Mouse (Mus musculus): ENCODE measurements around the gene Hck. TPM values are rescaled to one million over a fixed set of nuclear protein-coding genes. Genes with fewer than 3 reads are reported as not detected.
A peak's percentile ranks its signal among the peaks of the same experiment; 100 is the strongest.

Hck gene
- polyA plus RNA-seq, 1 experiment: 78.9 TPM

DNA sequence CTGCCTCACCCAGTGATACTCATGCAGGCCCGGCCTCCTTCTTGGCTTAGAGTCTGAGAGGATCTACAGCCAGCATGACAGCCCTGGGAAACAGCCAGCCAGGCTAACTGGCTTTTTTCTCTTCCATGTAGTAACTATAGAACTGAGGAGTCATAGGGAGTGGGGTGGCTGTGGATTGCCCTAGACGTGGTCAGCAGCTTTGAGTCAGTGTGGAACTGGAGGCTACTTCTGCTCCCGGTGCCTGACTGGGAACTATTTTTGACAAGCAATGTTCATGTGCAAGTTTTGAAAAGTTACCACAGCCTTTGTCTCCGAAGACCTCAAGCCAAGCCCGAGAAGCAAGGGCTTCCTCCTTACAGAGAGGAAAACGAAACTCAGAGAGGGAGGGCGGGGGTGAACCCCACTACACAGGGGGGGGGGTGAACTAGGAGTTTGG lies 8.8 kb downstream of the Hck start:
- 6% methylated on average over 7 of the region's 7 CpGs for WGBS
- H3K27me3 ChIP-seq (ENCODE audit: control insufficient read depth, insufficient read depth, low read length): no peaks in the 10 kb centered on the region
- H3K4me1 ChIP-seq (ENCODE audit: control insufficient read depth, insufficient read depth, insufficient read length): peaks cover 35% of the 10 kb centered on the region
- H3K36me3 ChIP-seq (ENCODE audit: control insufficient read depth, insufficient read depth, low read length): 0 out of 2 replicates have a peak, but pooled peaks cover 2% of the 10 kb centered on the region
- H3K4me3 ChIP-seq (ENCODE audit: extremely low read depth, insufficient read depth, insufficient read length): no peak overlapping the region
- TF ChIP-seq CTCF (IDR thresholded peaks at IDR 0.05; ENCODE audit: extremely low read depth, insufficient read depth, insufficient read length, insufficient replicate concordance) (no peak), POLR2A (IDR thresholded peaks at IDR 0.05; ENCODE audit: low read depth, low read length) (no peak)
- DNase-seq (ENCODE audit: low read depth in 1 of 2, low spot score in 2 of 2): peak in 1 of 2 experiments; percentile 62
- H3K27ac ChIP-seq (ENCODE audit: insufficient read depth, low read length): peak overlapping the region; percentile 88

DNA sequence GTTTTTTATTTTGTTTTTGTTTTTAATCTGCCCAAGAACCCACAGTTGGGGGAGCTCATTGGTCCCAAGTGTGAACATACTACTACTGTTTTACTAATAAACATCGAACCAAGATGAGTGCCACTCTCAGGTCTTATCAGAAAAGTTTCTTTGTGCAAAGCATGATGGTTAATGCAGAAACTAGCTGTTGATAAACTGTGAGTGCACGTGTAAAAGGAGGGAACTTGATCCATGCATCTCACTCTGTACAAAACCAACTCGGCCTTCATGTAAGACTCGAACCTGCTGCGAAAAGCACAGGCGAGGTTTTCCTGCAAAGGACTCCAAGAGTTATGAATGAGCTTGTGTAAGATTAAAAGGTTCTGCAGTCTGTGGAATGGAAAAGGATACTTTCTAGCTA lies 11.2 kb downstream of the Hck start:
- TF ChIP-seq CTCF (IDR thresholded peaks at IDR 0.05; ENCODE audit: extremely low read depth, insufficient read depth, insufficient read length, insufficient replicate concordance): no peak
- TF ChIP-seq POLR2A (IDR thresholded peaks at IDR 0.05; ENCODE audit: low read depth, low read length): no peak
- peaks cover 5% of the 10 kb centered on the region for H3K36me3 ChIP-seq (ENCODE audit: control insufficient read depth, insufficient read depth, low read length)
- H3K4me3 ChIP-seq (ENCODE audit: extremely low read depth, insufficient read depth, insufficient read length): no peak overlapping the region
- H3K27ac ChIP-seq (ENCODE audit: insufficient read depth, low read length): no peak overlapping the region
- H3K27me3 ChIP-seq (ENCODE audit: control insufficient read depth, insufficient read depth, low read length): no peaks in the 10 kb centered on the region
- WGBS: 84% methylated on average over 6 of the region's 6 CpGs
- no peak for DNase-seq (ENCODE audit: low read depth in 1 of 2, low spot score in 2 of 2)
- H3K4me1 ChIP-seq (ENCODE audit: control insufficient read depth, insufficient read depth, insufficient read length): peaks cover 44% of the 10 kb centered on the region

DNA sequence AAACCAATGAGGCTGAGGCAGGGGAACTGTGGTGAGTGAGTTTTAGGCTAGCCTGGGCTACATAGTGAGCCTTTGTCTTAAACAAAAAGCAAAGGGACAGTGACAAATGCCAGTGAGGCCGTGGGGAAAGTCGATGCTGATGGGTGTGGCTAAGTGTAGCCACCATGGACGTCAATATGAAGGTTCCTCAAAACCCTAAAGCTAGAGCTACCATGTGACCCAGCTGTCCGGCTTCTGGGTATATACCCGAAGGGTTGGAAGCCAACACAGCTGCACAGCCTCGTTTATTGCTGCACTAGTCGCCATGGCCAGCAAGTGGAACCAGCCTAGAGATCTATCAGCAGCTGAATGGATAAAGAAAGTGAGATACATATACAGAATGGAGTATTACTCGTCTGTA lies 11.9 kb downstream of the Hck start:
- 29% methylated on average over 8 of the region's 8 CpGs for WGBS
- no peak overlapping the region for H3K4me3 ChIP-seq (ENCODE audit: extremely low read depth, insufficient read depth, insufficient read length)
- TF ChIP-seq CTCF (IDR thresholded peaks at IDR 0.05; ENCODE audit: extremely low read depth, insufficient read depth, insufficient read length, insufficient replicate concordance): no peak
- peaks cover 42% of the 10 kb centered on the region for H3K4me1 ChIP-seq (ENCODE audit: control insufficient read depth, insufficient read depth, insufficient read length)
- H3K27ac ChIP-seq (ENCODE audit: insufficient read depth, low read length): peak overlapping the region; percentile 82
- no peaks in the 10 kb centered on the region for H3K27me3 ChIP-seq (ENCODE audit: control insufficient read depth, insufficient read depth, low read length)
- H3K36me3 ChIP-seq (ENCODE audit: control insufficient read depth, insufficient read depth, low read length): peaks cover 9% of the 10 kb centered on the region
- peak; percentile 41 to 56 for DNase-seq (ENCODE audit: low read depth in 1 of 2, low spot score in 2 of 2)

DNA sequence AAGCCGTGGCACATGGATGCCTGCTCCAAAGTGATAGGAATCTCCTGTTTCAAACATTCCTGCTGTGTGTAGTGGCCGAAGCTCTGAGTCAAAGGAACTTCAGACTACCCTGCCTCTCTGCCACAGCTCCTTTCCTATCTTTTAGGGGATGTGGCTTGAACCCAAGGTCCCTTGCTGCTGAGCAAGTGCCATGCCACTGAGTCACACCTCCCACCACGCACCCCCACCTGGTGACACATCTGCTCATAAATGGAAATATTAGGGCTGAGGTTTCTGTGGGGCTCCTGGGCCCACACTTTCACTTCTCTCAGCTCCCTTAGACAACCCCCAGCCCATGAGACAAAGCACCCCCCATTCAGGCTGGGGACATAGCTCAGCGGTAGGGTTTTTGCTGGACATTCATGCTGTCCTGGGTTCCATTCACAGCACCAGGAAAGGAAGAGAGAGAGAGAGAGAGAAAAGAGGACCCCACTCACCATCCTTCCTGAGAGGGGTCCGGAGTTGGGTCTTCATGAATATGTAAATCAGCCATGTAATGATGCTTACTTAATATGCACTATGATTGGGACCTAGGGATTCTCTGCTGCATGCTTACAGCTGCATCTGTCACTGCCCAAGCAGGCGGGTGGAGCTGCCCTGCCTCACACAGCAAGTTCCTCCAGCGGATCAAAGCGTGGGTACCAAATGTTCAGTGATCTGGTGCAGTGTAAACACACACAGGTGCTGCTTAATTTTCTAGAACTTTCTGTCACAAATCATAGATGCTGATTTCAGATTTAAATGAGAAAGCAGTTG lies 13.8 kb downstream of the Hck start:
- Histone ChIP-seq H3K4me3 (ENCODE audit: extremely low read depth, insufficient read depth, insufficient read length) (no peak overlapping the region), H3K4me1 (ENCODE audit: control insufficient read depth, insufficient read depth, insufficient read length) (peaks cover 35% of the 10 kb centered on the region; the same call in 1 of the 2 replicates), H3K36me3 (ENCODE audit: control insufficient read depth, insufficient read depth, low read length) (peaks cover 13% of the 10 kb centered on the region), H3K27me3 (ENCODE audit: control insufficient read depth, insufficient read depth, low read length) (no peaks in the 10 kb centered on the region), H3K27ac (ENCODE audit: insufficient read depth, low read length) (peak overlapping the region; percentile 78)
- TF ChIP-seq POLR2A (IDR thresholded peaks at IDR 0.05; ENCODE audit: low read depth, low read length) (no peak; the same call in 1 of the 2 replicates), CTCF (IDR thresholded peaks at IDR 0.05; ENCODE audit: extremely low read depth, insufficient read depth, insufficient read length, insufficient replicate concordance) (no peak)
- DNase-seq (ENCODE audit: low read depth in 1 of 2, low spot score in 2 of 2): peak; percentile 30 to 71
- 37% methylated on average over 8 of the region's 8 CpGs for WGBS

DNA sequence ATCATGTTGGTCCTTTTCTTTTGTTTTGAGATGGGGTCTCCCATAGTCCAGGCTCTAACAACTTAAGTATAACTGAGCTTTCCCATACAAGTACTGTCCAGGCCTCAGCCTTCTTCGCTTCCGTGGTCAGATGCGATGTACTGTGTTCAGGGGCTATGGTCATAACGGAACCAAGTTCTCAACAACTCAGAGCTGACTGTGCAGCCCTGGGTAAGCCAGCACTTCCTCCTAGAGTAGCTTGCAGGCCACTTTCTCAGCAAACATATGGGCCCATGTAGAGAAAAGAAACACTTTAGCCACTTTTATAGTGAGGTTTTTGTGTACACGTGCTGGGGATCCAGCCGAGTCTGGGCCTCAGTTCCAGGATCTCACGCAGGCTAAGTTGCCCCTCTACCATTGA lies 14.4 kb downstream of the Hck start:
- Histone ChIP-seq H3K4me3 (ENCODE audit: extremely low read depth, insufficient read depth, insufficient read length) (no peak overlapping the region), H3K27ac (ENCODE audit: insufficient read depth, low read length) (peak overlapping the region; percentile 78), H3K27me3 (ENCODE audit: control insufficient read depth, insufficient read depth, low read length) (no peaks in the 10 kb centered on the region), H3K4me1 (ENCODE audit: control insufficient read depth, insufficient read depth, insufficient read length) (peaks cover 34% of the 10 kb centered on the region; the same call in 1 of the 2 replicates), H3K36me3 (ENCODE audit: control insufficient read depth, insufficient read depth, low read length) (peaks cover 13% of the 10 kb centered on the region)
- DNase-seq (ENCODE audit: low read depth in 1 of 2, low spot score in 2 of 2): no peak
- WGBS: 49% methylated on average over 7 of the region's 7 CpGs
- TF ChIP-seq POLR2A (IDR thresholded peaks at IDR 0.05; ENCODE audit: low read depth, low read length): no peak

DNA sequence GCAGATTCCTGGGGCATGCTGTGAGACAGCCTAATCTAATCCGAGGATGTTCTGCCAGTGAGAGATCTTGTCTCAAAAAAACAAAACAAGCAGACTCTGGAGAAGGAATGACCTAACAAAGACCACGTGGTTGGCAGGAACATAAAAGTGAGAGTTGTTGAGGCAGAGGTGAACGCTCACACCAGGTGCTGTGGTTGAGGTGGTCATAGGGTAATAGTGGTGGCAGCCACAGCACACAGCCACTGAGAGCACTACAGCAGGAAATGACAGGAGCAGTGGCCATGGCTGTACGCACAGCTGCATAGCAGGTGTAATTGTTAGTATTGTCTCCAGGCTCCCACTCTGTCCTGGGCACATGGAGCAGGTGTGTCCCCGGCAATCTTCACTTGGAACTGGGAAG lies 17.6 kb downstream of the Hck start:
- WGBS: 15% methylated on average over 5 of the region's 5 CpGs
- Histone ChIP-seq H3K4me1 (ENCODE audit: control insufficient read depth, insufficient read depth, insufficient read length) (peaks cover 34% of the 10 kb centered on the region; the same call in 1 of the 2 replicates), H3K4me3 (ENCODE audit: extremely low read depth, insufficient read depth, insufficient read length) (no peak overlapping the region), H3K36me3 (ENCODE audit: control insufficient read depth, insufficient read depth, low read length) (peaks cover 13% of the 10 kb centered on the region), H3K27ac (ENCODE audit: insufficient read depth, low read length) (peak overlapping the region; percentile 0; the same call in 1 of the 2 replicates), H3K27me3 (ENCODE audit: control insufficient read depth, insufficient read depth, low read length) (no peaks in the 10 kb centered on the region)
- peak in 1 of 2 experiments; percentile 31 for DNase-seq (ENCODE audit: low read depth in 1 of 2, low spot score in 2 of 2)
- no peak for TF ChIP-seq CTCF (IDR thresholded peaks at IDR 0.05; ENCODE audit: extremely low read depth, insufficient read depth, insufficient read length, insufficient replicate concordance)
- no peak for TF ChIP-seq POLR2A (IDR thresholded peaks at IDR 0.05; ENCODE audit: low read depth, low read length)

DNA sequence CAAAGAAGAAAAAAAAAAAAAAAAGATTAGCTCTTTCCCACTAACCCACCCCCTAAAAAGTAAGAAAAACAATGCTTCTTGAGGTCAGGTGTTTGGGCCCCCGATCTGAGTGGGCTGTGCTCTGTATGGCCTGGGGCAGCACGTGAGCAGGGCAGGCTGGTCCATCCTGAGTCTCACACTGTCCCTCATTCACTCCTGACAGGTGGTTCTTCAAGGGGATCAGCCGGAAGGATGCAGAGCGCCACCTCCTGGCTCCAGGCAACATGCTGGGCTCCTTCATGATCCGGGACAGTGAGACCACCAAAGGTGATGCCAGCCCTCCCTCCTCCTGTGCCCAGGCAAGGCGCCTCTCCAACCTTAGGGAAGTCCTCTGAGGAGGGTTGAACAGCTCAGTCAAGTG lies 22.8 kb downstream of the Hck start:
- WGBS: 40% methylated on average over 6 of the region's 6 CpGs

More for the DNA sequence above, 22.8 kb downstream of the Hck start:
- TF ChIP-seq POLR2A (IDR thresholded peaks at IDR 0.05; ENCODE audit: low read depth, low read length) (no peak), CTCF (IDR thresholded peaks at IDR 0.05; ENCODE audit: extremely low read depth, insufficient read depth, insufficient read length, insufficient replicate concordance) (peak; percentile 64; the same call in 1 of the 2 replicates)
- no peak overlapping the region for H3K4me3 ChIP-seq (ENCODE audit: extremely low read depth, insufficient read depth, insufficient read length)
- peaks cover 22% of the 10 kb centered on the region for H3K36me3 ChIP-seq (ENCODE audit: control insufficient read depth, insufficient read depth, low read length)
- DNase-seq (ENCODE audit: low read depth in 1 of 2, low spot score in 2 of 2): peak in 1 of 2 experiments; percentile 57
- no peaks in the 10 kb centered on the region for H3K27me3 ChIP-seq (ENCODE audit: control insufficient read depth, insufficient read depth, low read length)
- peaks cover 8% of the 10 kb centered on the region; the same call in 1 of the 2 replicates for H3K4me1 ChIP-seq (ENCODE audit: control insufficient read depth, insufficient read depth, insufficient read length)
- H3K27ac ChIP-seq (ENCODE audit: insufficient read depth, low read length): no peak overlapping the region

All from spleen, adult 2 months (tissue).